Mouse (Mus musculus): Measurements from ENCODE around the gene Ppig. TPM values are rescaled to one million over a fixed set of nuclear protein-coding genes. Genes with fewer than 3 reads are reported as not detected.

Ppig gene
- total and polyA plus RNA-seq, 2 experiments from 2014 or later = 18.7 to 125 TPM

DNA sequence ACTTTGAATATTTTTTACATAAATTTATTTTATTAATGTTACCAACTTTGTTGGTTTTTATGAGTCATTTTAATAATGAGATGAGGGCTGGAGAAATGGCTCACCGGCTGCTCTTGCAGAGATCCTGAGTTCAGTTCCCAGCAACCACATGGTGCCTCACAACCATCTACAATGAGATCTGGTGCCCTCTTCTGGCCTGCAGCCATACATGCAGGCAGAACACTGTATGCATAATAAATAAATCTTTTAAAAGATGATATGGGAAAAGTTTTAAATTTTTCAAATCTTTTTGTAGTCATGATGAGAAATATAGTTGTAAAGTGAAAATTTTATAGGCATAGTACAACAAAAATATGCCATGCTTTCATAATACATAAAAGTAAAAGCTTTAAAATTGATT, 22.7 kb downstream of the Ppig start:
- Histone ChIP-seq H3K9ac (no peak overlapping the region), H3K9me3 (ENCODE audit: low read length) (no peaks in the 10 kb centered on the region), H3K27ac (ENCODE audit: low read depth, low read length) (no peak overlapping the region), H3K4me1 (ENCODE audit: insufficient read depth) (no peaks in the 10 kb centered on the region), H3K4me3 (ENCODE audit: low read depth, low read length) (no peak overlapping the region), H3K27me3 (ENCODE audit: insufficient read depth, low read length) (no peaks in the 10 kb centered on the region), H3K36me3 (ENCODE audit: insufficient read depth) (peaks cover 30% of the 10 kb centered on the region), H3K4me2 (ENCODE audit: low read depth) (no peak overlapping the region)
- ATAC-seq = no peak
- DNase-seq = no peak
- TF ChIP-seq CTCF (IDR thresholded peaks at IDR 0.05; ENCODE audit: low read depth) = peak; percentile 37
- WGBS = 87% methylated on average over 1 of the region's 1 CpGs

DNA sequence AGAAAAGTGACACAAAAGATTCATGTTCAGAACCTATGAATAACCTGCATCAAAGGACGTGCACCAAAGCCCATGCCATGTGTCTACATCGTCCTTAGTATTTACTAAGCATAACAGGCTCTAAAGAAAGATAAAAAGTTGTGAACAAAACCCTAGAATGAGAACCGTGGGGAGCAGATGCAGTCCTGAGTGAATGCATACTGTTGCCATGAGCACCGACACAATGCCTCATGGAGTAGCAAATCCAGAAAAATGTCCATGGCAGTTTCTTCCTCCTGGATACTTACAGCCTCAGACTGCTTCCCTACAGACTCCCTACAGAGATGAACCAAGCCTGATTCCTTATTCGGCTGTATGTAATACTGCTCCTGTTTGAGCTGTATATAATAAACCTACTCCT, 38.6 kb downstream of the Ppig start:
- H3K9me3 ChIP-seq (ENCODE audit: low read length) = no peaks in the 10 kb centered on the region
- no peaks in the 10 kb centered on the region for H3K4me1 ChIP-seq (ENCODE audit: insufficient read depth)
- DNase-seq (no peak), ATAC-seq (no peak)
- no peak overlapping the region for H3K4me3 ChIP-seq (ENCODE audit: low read depth, low read length)
- H3K4me2 ChIP-seq (ENCODE audit: low read depth) = no peak overlapping the region
- H3K9ac ChIP-seq = no peak overlapping the region
- H3K27ac ChIP-seq (ENCODE audit: low read depth, low read length) = no peak overlapping the region
- 0 out of 2 replicates have a peak, but pooled peaks cover 3% of the 10 kb centered on the region for H3K36me3 ChIP-seq (ENCODE audit: insufficient read depth)
- no peak for TF ChIP-seq CTCF (IDR thresholded peaks at IDR 0.05; ENCODE audit: low read depth)
- H3K27me3 ChIP-seq (ENCODE audit: insufficient read depth, low read length) = no peaks in the 10 kb centered on the region
- WGBS = 54% methylated on average over 5 of the region's 5 CpGs

DNA sequence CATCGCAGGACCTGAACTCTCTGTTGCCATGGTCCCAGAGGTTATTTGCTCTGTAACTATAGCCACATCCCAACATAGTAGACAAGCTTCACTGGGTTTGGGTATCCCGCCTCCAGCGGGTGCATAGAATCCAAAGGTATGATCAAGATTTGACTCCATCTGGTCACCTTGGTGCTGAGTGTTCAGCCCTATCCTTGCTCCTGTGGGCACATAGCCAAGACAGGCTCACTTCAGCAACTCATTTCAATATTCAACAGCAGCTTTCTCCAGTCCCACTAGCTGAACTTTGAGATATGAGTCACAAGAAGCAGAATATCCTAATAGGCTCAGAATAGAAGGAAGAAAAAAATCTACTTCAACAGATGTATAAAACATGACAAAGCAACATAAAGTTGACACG, 41.0 kb downstream of the Ppig start:
- Histone ChIP-seq H3K9ac (no peak overlapping the region), H3K4me3 (ENCODE audit: low read depth, low read length) (no peak overlapping the region), H3K36me3 (ENCODE audit: insufficient read depth) (0 out of 2 replicates have a peak, but pooled peaks cover 3% of the 10 kb centered on the region), H3K4me2 (ENCODE audit: low read depth) (no peak overlapping the region), H3K27ac (ENCODE audit: low read depth, low read length) (no peak overlapping the region), H3K9me3 (ENCODE audit: low read length) (no peaks in the 10 kb centered on the region), H3K27me3 (ENCODE audit: insufficient read depth, low read length) (no peaks in the 10 kb centered on the region), H3K4me1 (ENCODE audit: insufficient read depth) (no peaks in the 10 kb centered on the region)
- TF ChIP-seq CTCF (IDR thresholded peaks at IDR 0.05; ENCODE audit: low read depth) = no peak
- WGBS = 96% methylated on average over 4 of the region's 4 CpGs
- ATAC-seq (no peak), DNase-seq (no peak)

DNA sequence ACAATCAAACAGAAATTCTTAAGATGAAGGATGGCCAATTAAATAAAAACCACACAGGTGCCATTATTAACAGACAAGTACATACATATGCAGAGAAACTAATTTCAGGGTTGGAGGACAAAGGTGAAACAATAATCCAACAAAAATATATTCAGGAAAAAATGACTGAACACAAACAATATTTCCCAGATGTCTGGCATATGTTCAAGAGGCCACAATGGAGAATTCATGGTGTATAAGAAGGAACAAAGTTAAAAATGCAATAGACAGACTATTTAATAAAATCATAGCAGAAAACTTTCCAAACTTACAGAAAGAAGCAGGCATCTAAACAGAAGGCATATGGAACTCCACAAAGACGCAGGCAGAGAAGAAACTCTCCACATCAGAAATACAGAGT, 42.4 kb downstream of the Ppig start:
- H3K4me2 ChIP-seq (ENCODE audit: low read depth) = no peak overlapping the region
- H3K27me3 ChIP-seq (ENCODE audit: insufficient read depth, low read length) = no peaks in the 10 kb centered on the region
- H3K4me1 ChIP-seq (ENCODE audit: insufficient read depth) = no peaks in the 10 kb centered on the region
- DNase-seq (no peak), ATAC-seq (no peak)
- TF ChIP-seq CTCF (IDR thresholded peaks at IDR 0.05; ENCODE audit: low read depth) = no peak
- H3K36me3 ChIP-seq (ENCODE audit: insufficient read depth) = 0 out of 2 replicates have a peak, but pooled peaks cover 3% of the 10 kb centered on the region
- 93% methylated on average over 1 of the region's 1 CpGs for WGBS
- no peak overlapping the region for H3K9ac ChIP-seq
- H3K4me3 ChIP-seq (ENCODE audit: low read depth, low read length) = no peak overlapping the region
- H3K9me3 ChIP-seq (ENCODE audit: low read length) = no peaks in the 10 kb centered on the region
- no peak overlapping the region for H3K27ac ChIP-seq (ENCODE audit: low read depth, low read length)

DNA sequence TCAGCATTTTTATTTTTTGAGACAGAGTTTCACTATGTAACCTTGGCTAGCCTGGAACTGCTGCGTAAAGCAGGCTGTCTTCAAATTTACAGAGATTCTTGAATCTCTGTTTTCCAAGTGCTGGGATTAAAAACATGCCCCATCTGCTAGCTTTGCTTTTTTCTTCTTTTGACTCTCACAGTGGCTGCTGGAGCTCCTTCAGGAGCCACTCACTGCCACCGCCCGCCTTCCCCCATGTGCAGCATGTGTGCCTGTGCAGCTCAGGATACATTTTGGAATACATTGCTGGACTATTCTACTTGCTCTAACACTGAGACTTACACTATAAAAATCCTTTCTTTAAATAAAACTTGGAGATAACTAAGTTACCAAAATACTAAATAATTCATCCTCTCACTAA, 51.0 kb downstream of the Ppig start:
- no peak overlapping the region for H3K9ac ChIP-seq
- TF ChIP-seq CTCF (IDR thresholded peaks at IDR 0.05; ENCODE audit: low read depth) = no peak
- peaks cover 13% of the 10 kb centered on the region for H3K36me3 ChIP-seq (ENCODE audit: insufficient read depth)
- no peak overlapping the region for H3K27ac ChIP-seq (ENCODE audit: low read depth, low read length)
- H3K4me3 ChIP-seq (ENCODE audit: low read depth, low read length) = no peak overlapping the region
- no peak overlapping the region for H3K4me2 ChIP-seq (ENCODE audit: low read depth)
- H3K27me3 ChIP-seq (ENCODE audit: insufficient read depth, low read length) = no peaks in the 10 kb centered on the region
- H3K4me1 ChIP-seq (ENCODE audit: insufficient read depth) = no peaks in the 10 kb centered on the region
- ATAC-seq = peak; percentile 92
- peak; percentile 63 for DNase-seq
- H3K9me3 ChIP-seq (ENCODE audit: low read length) = no peaks in the 10 kb centered on the region
- 76% methylated on average over 3 of the region's 3 CpGs for WGBS

DNA sequence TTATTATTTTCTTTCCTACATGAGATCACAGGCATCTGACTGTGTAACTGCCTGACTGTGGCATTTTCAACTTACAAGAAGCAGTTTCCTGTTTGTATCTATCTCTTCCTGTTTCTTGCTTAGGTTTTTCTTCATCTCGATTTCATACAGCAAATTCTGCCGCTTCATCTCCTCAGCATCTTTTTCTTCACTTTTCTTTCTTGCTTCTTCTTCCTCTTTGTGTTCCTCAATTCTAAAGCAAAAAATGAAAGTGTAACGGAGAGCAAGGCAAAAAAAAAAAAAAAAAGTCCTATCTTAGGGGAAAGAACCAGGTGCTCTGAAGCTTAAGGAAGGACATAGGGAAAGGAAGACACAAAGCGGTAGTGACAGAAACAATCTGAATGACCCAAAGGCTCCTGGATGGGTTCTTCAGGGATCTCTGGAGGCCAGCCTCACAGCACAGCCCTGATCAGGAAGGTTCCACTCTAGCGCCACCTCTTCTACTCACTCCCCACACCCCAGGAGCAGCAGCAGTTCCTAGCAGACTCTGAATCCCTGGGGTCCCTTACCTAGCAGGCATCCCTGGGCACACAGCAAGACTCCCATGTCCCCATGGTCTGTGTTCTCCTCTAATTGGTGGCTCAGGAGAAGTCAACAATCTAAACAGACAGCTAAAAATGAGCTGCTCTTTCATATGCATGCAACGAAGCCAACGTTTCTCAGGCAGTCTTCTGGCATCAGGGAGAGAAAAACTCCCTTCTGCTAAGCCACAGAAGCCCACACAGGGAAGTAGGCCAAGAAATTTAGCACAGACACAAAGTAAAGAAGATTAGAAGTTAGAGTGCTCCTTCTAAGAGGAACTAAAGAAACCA, 55.9 kb downstream of the Ppig start:
- Histone ChIP-seq H3K9ac (no peak overlapping the region), H3K36me3 (ENCODE audit: insufficient read depth) (peaks cover 18% of the 10 kb centered on the region), H3K4me1 (ENCODE audit: insufficient read depth) (no peaks in the 10 kb centered on the region), H3K4me3 (ENCODE audit: low read depth, low read length) (no peak overlapping the region), H3K4me2 (ENCODE audit: low read depth) (no peak overlapping the region), H3K27me3 (ENCODE audit: insufficient read depth, low read length) (no peaks in the 10 kb centered on the region), H3K27ac (ENCODE audit: low read depth, low read length) (peak overlapping the region; percentile 9; the same call in 1 of the 2 replicates), H3K9me3 (ENCODE audit: low read length) (no peaks in the 10 kb centered on the region)
- WGBS = 70% methylated on average over 7 of the region's 7 CpGs
- ATAC-seq (peak; percentile 60), DNase-seq (peak; percentile 65)
- TF ChIP-seq CTCF (IDR thresholded peaks at IDR 0.05; ENCODE audit: low read depth) = no peak

DNA sequence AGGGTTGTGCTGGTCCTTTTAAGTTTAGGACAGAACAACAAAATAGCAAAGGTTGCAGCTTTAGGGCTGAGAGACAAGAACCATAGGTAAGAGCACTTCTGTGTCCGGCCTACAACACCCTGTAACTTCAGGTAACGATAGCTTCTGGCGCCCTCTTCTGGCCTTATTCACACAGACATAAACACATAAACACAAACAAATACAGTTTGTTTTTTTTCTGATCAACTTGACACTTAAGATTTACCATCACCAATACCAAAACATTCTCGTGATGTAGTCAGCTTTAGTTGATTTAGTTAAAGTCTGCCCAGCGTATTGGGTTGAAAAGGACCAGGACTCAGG, 56.5 kb downstream of the Ppig start:
- Histone ChIP-seq H3K4me2 (ENCODE audit: low read depth) (no peak overlapping the region), H3K4me3 (ENCODE audit: low read depth, low read length) (no peak overlapping the region), H3K27me3 (ENCODE audit: insufficient read depth, low read length) (no peaks in the 10 kb centered on the region), H3K27ac (ENCODE audit: low read depth, low read length) (no peak overlapping the region), H3K9ac (no peak overlapping the region), H3K9me3 (ENCODE audit: low read length) (no peaks in the 10 kb centered on the region), H3K4me1 (ENCODE audit: insufficient read depth) (no peaks in the 10 kb centered on the region), H3K36me3 (ENCODE audit: insufficient read depth) (peaks cover 18% of the 10 kb centered on the region)
- no peak for ATAC-seq
- peak; percentile 45 for TF ChIP-seq CTCF (IDR thresholded peaks at IDR 0.05; ENCODE audit: low read depth)
- 44% methylated on average over 5 of the region's 5 CpGs for WGBS
- no peak for DNase-seq

All from forebrain, postnatal 0 days (tissue).